Comparison of ENCODE assay signal across 25 mouse cellular contexts in genomic region chr3:52775875-52776274, GRCm38 (mm10).
"Had no signal": no experiment of that assay in that cellular context is flagged by ENCODE, and none has a peak within 500 bp of the region (broad histone marks: within the 10 kb centered on the region; RNA-seq: fewer than 3 reads in every experiment).

No protein-coding gene starts in this region.

- H3K4me3 ChIP-seq: heart, embryonic 13.5 days; heart, embryonic 15.5 days; hindbrain, embryonic 13.5 days; hindbrain, embryonic 15.5 days; kidney, embryonic 15.5 days; limb, embryonic 13.5 days; limb, embryonic 15.5 days; liver, embryonic 12.5 days had no signal

- H3K4me1 ChIP-seq: heart, embryonic 13.5 days; heart, embryonic 15.5 days; hindbrain, embryonic 13.5 days; hindbrain, embryonic 15.5 days; kidney, embryonic 15.5 days; limb, embryonic 13.5 days; limb, embryonic 15.5 days; liver, embryonic 12.5 days had no signal

- H3K9ac ChIP-seq: heart, embryonic 13.5 days; heart, embryonic 15.5 days; hindbrain, embryonic 13.5 days; hindbrain, embryonic 15.5 days; kidney, embryonic 15.5 days; limb, embryonic 13.5 days; limb, embryonic 15.5 days; liver, embryonic 12.5 days; liver, embryonic 14.5 days had no signal

- H3K36me3 ChIP-seq: heart, embryonic 13.5 days; heart, embryonic 15.5 days; hindbrain, embryonic 13.5 days; hindbrain, embryonic 15.5 days; kidney, embryonic 15.5 days; limb, embryonic 13.5 days; limb, embryonic 15.5 days; liver, embryonic 12.5 days had no signal

- H3K27ac ChIP-seq: heart, embryonic 13.5 days; heart, embryonic 15.5 days; hindbrain, embryonic 13.5 days; hindbrain, embryonic 15.5 days; hindbrain, postnatal 0 days; kidney, embryonic 15.5 days; kidney, postnatal 0 days; limb, embryonic 13.5 days; limb, embryonic 15.5 days; liver, embryonic 12.5 days; liver, embryonic 14.5 days had no signal

- H3K27me3 ChIP-seq: heart, embryonic 13.5 days; heart, embryonic 15.5 days; hindbrain, embryonic 13.5 days; hindbrain, embryonic 15.5 days; kidney, embryonic 15.5 days; liver, embryonic 12.5 days had no signal

- ATAC-seq: hindbrain, postnatal 0 days; intestine, embryonic 16.5 days; liver, embryonic 12.5 days had no signal

- H3K9me3 ChIP-seq: heart, embryonic 13.5 days; heart, embryonic 15.5 days; hindbrain, embryonic 13.5 days; hindbrain, embryonic 15.5 days; kidney, embryonic 15.5 days; limb, embryonic 13.5 days; limb, embryonic 15.5 days; liver, embryonic 12.5 days had no signal

- H3K4me2 ChIP-seq: heart, embryonic 11.5 days; heart, embryonic 13.5 days; heart, embryonic 15.5 days; hindbrain, embryonic 13.5 days; hindbrain, embryonic 15.5 days; kidney, embryonic 15.5 days; limb, embryonic 13.5 days; limb, embryonic 15.5 days; liver, embryonic 12.5 days had no signal

- DNase-seq: gastrocnemius, postnatal 14 days; gastrocnemius, postnatal 36 days; heart, adult 18-20 months; heart, postnatal 14 days; heart, postnatal 36 days; kidney, adult 11 months; kidney, adult 2 months; kidney, adult 9 months; kidney, postnatal 14 days; kidney, postnatal 36 days; layer of hippocampus, postnatal 36 days; left cerebral cortex, postnatal 4 days had no signal
